Mouse (Mus musculus): Measurements from ENCODE around the gene Atxn1. TPM values are rescaled to one million over a fixed set of nuclear protein-coding genes. Genes with fewer than 3 reads are reported as not detected.

The Atxn1 gene
- 18.5 TPM for polyA plus RNA-seq (2017; shearing (Covaris generic))

GRCm38 (mm10) chr13:45964853-45965593, at the start of gene Atxn1:
TSS of gene Atxn1 (minus strand) at chr13:45965008.

GRCm38 (mm10) chr13:45507274-45508229, 457.3 kb downstream of the Atxn1 start, which contains the start of gene Gmpr:
TSS of gene Gmpr (plus strand) at chr13:45507444.

All from activated CD4-positive, CD25-positive, alpha-beta regulatory T cell, adult 9 weeks (primary cell).